Mouse (Mus musculus) CD4-positive helper T cell, adult 2 months (primary cell): Measurements from ENCODE around the gene Prkcg.
"Not testable (repeated sequence)": the region's sequence is repeated elsewhere in the genome, so short reads cannot be mapped to it uniquely, and the experiment has no call there.

Source experiments
- DNase-seq: peaks from one replicate; pipeline ENCODE4 v3.0.0-alpha.2; 2012; ENCODE audit warnings: low read depth, missing footprints, low spot score

Gene Prkcg

GRCm38 (mm10) chr7:3288976-3289970 lies at the start of gene Prkcg, which contains the start of gene Myadm:
Prkcg (plus strand) TSS chr7:3289179.
Myadm (plus strand) TSS chr7:3289080.
- peak; percentile 73 for DNase-seq

GRCm38 (mm10) chr7:3239193-3239592 lies 49.8 kb upstream of the Prkcg start:
- DNase-seq = no peak

GRCm38 (mm10) chr7:3260701-3261100 lies 28.3 kb upstream of the Prkcg start:
- DNase-seq = no peak

GRCm38 (mm10) chr7:3261446-3261845 lies 27.5 kb upstream of the Prkcg start:
- DNase-seq = no peak

- peak; percentile 13 for DNase-seq
These were observed 26.2 kb upstream of the Prkcg start for GRCm38 (mm10) chr7:3262789-3263188.

- no peak for DNase-seq
These were observed 24.5 kb upstream of the Prkcg start for GRCm38 (mm10) chr7:3264390-3265022.

GRCm38 (mm10) chr7:3265311-3265710 lies 23.7 kb upstream of the Prkcg start:
- no peak for DNase-seq

GRCm38 (mm10) chr7:3267261-3267660 lies 21.7 kb upstream of the Prkcg start:
- DNase-seq = no peak

- no peak for DNase-seq
These were observed 21.1 kb upstream of the Prkcg start for GRCm38 (mm10) chr7:3267888-3268287.

GRCm38 (mm10) chr7:3268291-3268690 lies 20.7 kb upstream of the Prkcg start:
- DNase-seq = no peak

GRCm38 (mm10) chr7:3272206-3272605 lies 16.8 kb upstream of the Prkcg start:
- peak; percentile 64 for DNase-seq

GRCm38 (mm10) chr7:3275455-3276170 lies 13.4 kb upstream of the Prkcg start:
- no peak for DNase-seq

GRCm38 (mm10) chr7:3276781-3277180 lies 12.2 kb upstream of the Prkcg start:
- not testable (repeated sequence) for DNase-seq

- DNase-seq = no peak
These were observed 8.8 kb upstream of the Prkcg start for GRCm38 (mm10) chr7:3280080-3280653.

- DNase-seq = no peak
These were observed 8.3 kb upstream of the Prkcg start for GRCm38 (mm10) chr7:3280654-3281153.

- DNase-seq = no peak
These were observed 7.2 kb upstream of the Prkcg start for GRCm38 (mm10) chr7:3281741-3282140.

GRCm38 (mm10) chr7:3283081-3283875 lies 5.7 kb upstream of the Prkcg start:
- DNase-seq = no peak

- DNase-seq = no peak
These were observed 4.4 kb upstream of the Prkcg start for GRCm38 (mm10) chr7:3284604-3285003.

GRCm38 (mm10) chr7:3286036-3286435 lies 2.9 kb upstream of the Prkcg start:
- DNase-seq = no peak

GRCm38 (mm10) chr7:3287186-3287585 lies 1.8 kb upstream of the Prkcg start:
- DNase-seq = no peak
